Comparison of ENCODE assay signal across 8 mouse cellular contexts in the genomic region with DNA sequence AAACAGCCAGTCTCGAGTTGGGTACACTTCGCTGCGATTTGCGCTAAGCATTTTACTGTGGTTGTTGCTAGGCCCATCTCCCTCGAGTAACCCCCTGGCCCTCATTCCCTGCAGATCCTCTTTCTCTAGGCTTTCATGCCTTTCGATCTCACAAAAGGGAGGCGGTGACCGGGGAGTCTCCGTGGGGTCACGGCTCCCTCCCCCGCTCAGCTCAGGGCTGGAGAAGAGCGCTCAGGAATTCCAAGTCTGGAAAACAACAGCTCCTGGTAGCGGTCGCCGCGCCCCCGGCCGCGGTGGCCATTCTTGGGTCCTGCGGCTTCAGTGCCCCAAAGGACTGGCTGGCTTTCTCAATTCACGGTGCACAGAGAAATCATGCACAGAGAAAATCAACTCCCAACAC. TPM values are rescaled to one million over a fixed set of nuclear protein-coding genes. Genes with fewer than 3 reads are reported as not detected.
DNase-seq lines count a peak whose midpoint lies in the region; ATAC-seq and TF ChIP-seq lines count a peak whose summit lies in the region.

No protein-coding gene starts in this region.

- ATAC-seq in cerebellum, adult (ENCODE audit: insufficient number of reproducible peaks, low FRiP score, low TSS enrichment): no peak
- ATAC-seq in hindbrain, embryonic 11.5 days (ENCODE audit: low FRiP score): peak; percentile 34
- no peak for ATAC-seq in stomach, postnatal 0 days (ENCODE audit: low FRiP score, low TSS enrichment)

- H3K4me1 ChIP-seq in hindbrain, embryonic 11.5 days (replicated peaks; ENCODE audit: control insufficient read depth, insufficient read depth, low read length): peaks cover 26% of the 10 kb centered on the region
- no peaks in the 10 kb centered on the region for H3K4me1 ChIP-seq in stomach, postnatal 0 days (replicated peaks; ENCODE audit: control insufficient read depth, insufficient read depth)

- under 1% methylated on average over 21 of the region's 21 CpGs for WGBS in hindbrain, embryonic 11.5 days
- WGBS in stomach, postnatal 0 days: 25% methylated on average over 21 of the region's 21 CpGs

- no peak for TF ChIP-seq EP300 in stomach, postnatal 0 days (optimal IDR thresholded peaks at IDR 0.05)

- peak overlapping the region; percentile 49 for H3K9ac ChIP-seq in hindbrain, embryonic 11.5 days (ENCODE audit: low read depth, low read length)
- H3K9ac ChIP-seq in stomach, postnatal 0 days (ENCODE audit: low read length): peak overlapping the region; percentile 82

- no peaks in the 10 kb centered on the region for H3K27me3 ChIP-seq in hindbrain, embryonic 11.5 days (ENCODE audit: control insufficient read depth, insufficient read depth, low read length)
- no peaks in the 10 kb centered on the region for H3K27me3 ChIP-seq in stomach, postnatal 0 days (ENCODE audit: control insufficient read depth, insufficient read depth, low read length)

- peak overlapping the region; percentile 94 for H3K4me3 ChIP-seq in hindbrain, embryonic 11.5 days (ENCODE audit: low read depth, low read length)
- H3K4me3 ChIP-seq in stomach, postnatal 0 days (ENCODE audit: low read depth, low read length): peak overlapping the region; percentile 70

- peak; percentile 30 for TF ChIP-seq CTCF in stomach, postnatal 0 days (IDR thresholded peaks at IDR 0.05; ENCODE audit: low read depth)

- H3K36me3 ChIP-seq in hindbrain, embryonic 11.5 days (ENCODE audit: control insufficient read depth, insufficient read depth, low read length): no peaks in the 10 kb centered on the region
- H3K36me3 ChIP-seq in stomach, postnatal 0 days (ENCODE audit: control insufficient read depth, insufficient read depth, low read length): no peaks in the 10 kb centered on the region

- DNase-seq in cerebellum, adult 18-20 months: peak; percentile 17 to 35
- DNase-seq in right cerebral cortex, postnatal 10 days (ENCODE audit: low spot score in 2 of 2): peak; percentile 61 to 66
- DNase-seq in right cerebral cortex, postnatal 14 days: no peak
- peak; percentile 87 for DNase-seq in hindbrain, embryonic 11.5 days (ENCODE audit: low spot score)
- peak; percentile 48 to 66 for DNase-seq in lung, postnatal 4 days
- DNase-seq in stomach, postnatal 0 days (ENCODE audit: low spot score): no peak
- DNase-seq in urinary bladder, adult 18-20 months (ENCODE audit: low spot score in 2 of 2): no peak

- H3K4me2 ChIP-seq in hindbrain, embryonic 11.5 days (replicated peaks; ENCODE audit: low read depth, low read length): peak overlapping the region; percentile 84
- H3K4me2 ChIP-seq in stomach, postnatal 0 days (replicated peaks; ENCODE audit: low read depth): peak overlapping the region; percentile 95

- H3K27ac ChIP-seq in hindbrain, embryonic 11.5 days (ENCODE audit: low read depth, low read length): peak overlapping the region; percentile 99
- peak overlapping the region; percentile 96; the same call in 1 of the 2 replicates for H3K27ac ChIP-seq in stomach, postnatal 0 days (replicated peaks)

- H3K9me3 ChIP-seq in hindbrain, embryonic 11.5 days (ENCODE audit: control insufficient read depth, low read length): no peaks in the 10 kb centered on the region
- no peaks in the 10 kb centered on the region for H3K9me3 ChIP-seq in stomach, postnatal 0 days (ENCODE audit: control insufficient read depth, low read length)

RNA-seq across cellular contexts. Expression of gene Pknox2, which starts 3.0 kb away (rescaled TPM):
- polyA plus RNA-seq in hindbrain, embryonic 11.5 days (2014; fragmentation: Nextera tagmentation; extraction: Ambion mirVana): 16.0 and 18.8 TPM in 2 replicates
- 2.4 and 3.3 TPM in 2 replicates for polyA plus RNA-seq in stomach, postnatal 0 days (2015; fragmentation: Nextera tagmentation; extraction: Ambion mirVana)

Comparison
In these comparisons a context has a peak if more than half of its experiments do, and no peak if none do; other contexts are left out.
1. DNase-seq: peak in cerebellum, adult 18-20 months (2 of 2), right cerebral cortex, postnatal 10 days (2 of 2), hindbrain, embryonic 11.5 days (single experiment) and lung, postnatal 4 days (2 of 2); none in right cerebral cortex, postnatal 14 days (single experiment), stomach, postnatal 0 days (single experiment) and urinary bladder, adult 18-20 months (0 of 2).